Mouse (Mus musculus) midbrain, embryonic 16.5 days (tissue): ENCODE results near the gene Hamp. TPM values are rescaled to one million over a fixed set of nuclear protein-coding genes. Genes with fewer than 3 reads are reported as not detected.
A peak's percentile ranks its signal among the peaks of the same experiment; 100 is the strongest.
"Not testable (repeated sequence)": the region's sequence is repeated elsewhere in the genome, so short reads cannot be mapped to it uniquely, and the experiment has no call there.

ENCODE experiments used
- ATAC-seq: fragments of 200-750 bp; cut with Nextera tagmentation; 2 replicates; pipeline ENCODE4 v1.8.0; 2017; ENCODE audit warnings: moderate TSS enrichment
- H3K27ac ChIP-seq: fragments of 300-500 bp; sonication (generic); 2 replicates; pipeline ENCODE4 v1.5.1; 2014; ENCODE audit warnings: mild to moderate bottlenecking, low read length, mixed read lengths
- H3K27me3 ChIP-seq: fragments of 300-500 bp; sonication (generic); 2 replicates; pipeline ENCODE4 v1.6.1; 2014; ENCODE audit warnings: low read depth, low read length, mixed read lengths; ENCODE audit not compliant: control insufficient read depth, insufficient read depth
- H3K36me3 ChIP-seq: fragments of 300-500 bp; sonication (generic); 2 replicates; pipeline ENCODE4 v1.6.1; 2014; ENCODE audit warnings: mild to moderate bottlenecking, low read length, moderate library complexity, mixed read lengths; ENCODE audit not compliant: control insufficient read depth, insufficient read depth
- H3K4me1 ChIP-seq: fragments of 300-500 bp; sonication (generic); 2 replicates; pipeline ENCODE4 v1.6.1; 2014; ENCODE audit warnings: mild to moderate bottlenecking, low read length, mixed read lengths; ENCODE audit not compliant: control insufficient read depth, insufficient read depth
- H3K4me2 ChIP-seq: fragments of 300-500 bp; sonication (generic); 2 replicates; pipeline ENCODE4 v1.6.1; 2014; ENCODE audit warnings: mild to moderate bottlenecking, low read length, mixed read lengths
- H3K4me3 ChIP-seq: fragments of 300-500 bp; sonication (generic); 2 replicates; pipeline ENCODE4 v1.5.1; 2014; ENCODE audit warnings: low read depth, mild to moderate bottlenecking, low read length, moderate library complexity, mixed read lengths
- H3K9ac ChIP-seq: fragments of 300-500 bp; sonication (generic); 2 replicates; pipeline ENCODE4 v1.6.1; 2014; ENCODE audit warnings: low read depth, low read length, mixed read lengths
- H3K9me3 ChIP-seq: fragments of 300-500 bp; sonication (generic); replicated peaks from 2 replicates; pipeline ENCODE4 v1.6.1; 2014; ENCODE audit warnings: mild to moderate bottlenecking, low read length, mixed read lengths; ENCODE audit not compliant: control insufficient read depth, poor library complexity, severe bottlenecking
- WGBS: fragments of 180-500 bp; shearing (Covaris S2); extraction: QIAGEN DNeasy Blood & Tissue Kit; methylation state at CpG from one replicate; pipeline ENCODE4 v1.1.7; 2014; 5-methylcytosine and 5-hydroxymethylcytosine counted together
- polyA plus RNA-seq: library from polyadenylated mRNA; unstranded; fragments of >200 nt; fragmentation: Nextera tagmentation; extraction: Ambion mirVana; gene quantifications from 2 replicates; pipeline ENCODE4 v1.2.1, GENCODE M21; 2015

Gene Hamp
- polyA plus RNA-seq, 1 experiment from 2014 or later: not detected

- H3K36me3 ChIP-seq: no peaks in the 10 kb centered on the region
- H3K27me3 ChIP-seq: no peaks in the 10 kb centered on the region
- no peak for ATAC-seq
- H3K27ac ChIP-seq: no peak overlapping the region
- no peaks in the 10 kb centered on the region for H3K4me1 ChIP-seq
- no peaks in the 10 kb centered on the region for H3K9me3 ChIP-seq
- no peak overlapping the region for H3K9ac ChIP-seq
- no peak overlapping the region for H3K4me2 ChIP-seq
- no peak overlapping the region for H3K4me3 ChIP-seq
- WGBS: 69% methylated on average over 3 of the region's 3 CpGs
Observed at GRCm38 (mm10) chr7:30924071-30924470, 19.8 kb downstream of the Hamp start.

DNA sequence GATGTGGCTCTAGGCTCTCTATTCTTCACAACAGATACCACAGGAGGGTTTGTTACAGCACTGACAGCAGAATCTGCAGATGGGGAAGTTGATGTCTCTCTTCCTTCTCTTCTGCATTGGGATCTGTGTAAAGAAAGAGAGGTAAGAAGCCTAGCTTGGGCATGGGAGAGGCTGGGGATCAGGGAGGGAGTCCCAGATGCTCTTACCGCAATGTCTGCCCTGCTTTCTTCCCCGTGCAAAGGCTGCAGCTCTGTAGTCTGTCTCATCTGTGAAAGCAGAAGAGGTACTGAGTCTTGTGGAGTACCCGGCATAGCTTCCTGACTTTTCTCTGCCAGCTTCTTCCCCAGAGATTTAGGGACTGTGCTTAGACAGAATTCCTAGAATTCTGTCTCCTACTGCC lies 21.3 kb downstream of the Hamp start:
- not testable (repeated sequence) for H3K27ac ChIP-seq, H3K4me1 ChIP-seq, H3K4me3 ChIP-seq, H3K27me3 ChIP-seq, H3K9ac ChIP-seq, H3K36me3 ChIP-seq, ATAC-seq, H3K9me3 ChIP-seq, H3K4me2 ChIP-seq
- WGBS: 54% methylated on average over 3 of the region's 3 CpGs

DNA sequence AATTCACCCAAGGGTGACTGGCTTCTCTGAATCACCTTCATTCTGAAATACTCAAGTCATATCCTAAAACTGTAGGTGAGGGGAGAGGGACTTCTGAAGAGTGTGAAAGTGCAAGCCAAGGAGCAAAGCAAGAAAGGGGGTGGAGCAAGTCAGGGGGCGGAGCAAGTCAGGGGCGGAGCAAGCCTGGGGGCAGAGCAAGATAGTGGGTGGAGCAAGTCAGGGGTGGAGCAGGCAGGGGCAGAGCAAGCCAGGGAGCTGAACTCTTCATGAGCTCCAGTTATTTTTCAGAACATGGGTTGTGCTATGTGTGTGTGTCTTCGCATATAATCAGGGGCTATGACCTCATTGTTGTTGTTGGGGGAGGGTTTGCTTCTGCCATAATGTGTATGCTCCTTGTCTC lies 23.6 kb downstream of the Hamp start:
- no peak overlapping the region for H3K4me2 ChIP-seq
- H3K27me3 ChIP-seq: no peaks in the 10 kb centered on the region
- H3K9me3 ChIP-seq: no peaks in the 10 kb centered on the region
- no peak for ATAC-seq
- no peaks in the 10 kb centered on the region for H3K4me1 ChIP-seq
- WGBS: 80% methylated on average over 3 of the region's 3 CpGs
- no peak overlapping the region for H3K27ac ChIP-seq
- no peaks in the 10 kb centered on the region for H3K36me3 ChIP-seq
- no peak overlapping the region for H3K4me3 ChIP-seq
- no peak overlapping the region for H3K9ac ChIP-seq

DNA sequence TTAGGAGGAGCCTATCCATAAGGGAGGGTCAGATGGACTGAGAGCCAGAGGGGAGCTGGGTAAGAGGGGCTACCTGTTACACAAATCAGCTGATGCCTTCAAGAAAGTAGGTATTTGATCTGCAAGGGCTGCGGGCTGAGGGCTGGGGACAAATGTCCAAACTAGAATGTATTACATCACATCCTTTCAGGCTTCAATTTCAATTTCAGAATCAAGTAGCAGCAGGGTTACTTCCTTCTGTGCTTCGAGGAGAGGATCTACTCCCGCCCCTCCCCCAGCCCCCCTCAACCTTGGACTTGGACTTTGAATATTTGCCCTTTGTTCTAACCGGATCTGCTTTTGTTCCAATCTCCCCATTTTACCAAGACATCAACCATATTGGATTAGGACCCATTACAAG lies 26.6 kb downstream of the Hamp start:
- Histone ChIP-seq H3K36me3 (no peaks in the 10 kb centered on the region), H3K9ac (no peak overlapping the region), H3K9me3 (no peaks in the 10 kb centered on the region), H3K27ac (no peak overlapping the region), H3K27me3 (no peaks in the 10 kb centered on the region), H3K4me2 (no peak overlapping the region), H3K4me3 (no peak overlapping the region), H3K4me1 (no peaks in the 10 kb centered on the region)
- WGBS: 55% methylated on average over 4 of the region's 4 CpGs
- no peak for ATAC-seq

DNA sequence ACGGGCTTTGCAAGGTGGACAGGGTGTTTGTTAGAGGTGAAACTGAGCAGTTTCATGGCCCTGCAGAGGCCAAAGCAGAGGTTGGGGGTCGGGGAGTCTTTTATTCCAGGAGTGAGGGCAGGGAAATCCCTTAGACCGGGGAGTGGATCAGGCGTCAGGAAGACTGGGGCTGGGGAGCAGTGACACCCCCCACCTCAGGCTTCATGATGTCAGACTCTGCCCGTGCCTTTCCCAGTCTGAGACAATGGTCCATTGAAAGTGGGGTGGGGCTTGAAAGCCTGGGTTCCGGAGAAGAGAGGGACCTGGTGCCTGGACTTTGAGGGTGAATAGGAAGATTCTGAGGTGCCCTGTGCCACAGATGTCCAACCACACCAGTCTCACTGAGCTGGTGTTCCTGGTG lies 27.1 kb downstream of the Hamp start:
- no peak overlapping the region for H3K9ac ChIP-seq
- no peaks in the 10 kb centered on the region for H3K27me3 ChIP-seq
- no peaks in the 10 kb centered on the region for H3K36me3 ChIP-seq
- 18% methylated on average over 6 of the region's 6 CpGs for WGBS
- no peaks in the 10 kb centered on the region for H3K4me1 ChIP-seq
- H3K27ac ChIP-seq: no peak overlapping the region
- no peak overlapping the region for H3K4me3 ChIP-seq
- no peaks in the 10 kb centered on the region for H3K9me3 ChIP-seq
- no peak overlapping the region for H3K4me2 ChIP-seq
- ATAC-seq: no peak

GRCm38 (mm10) chr7:30914732-30915131 lies 29.1 kb downstream of the Hamp start, which contains the start of gene Mag:
Mag (minus strand) TSS chr7:30914873.
- H3K9me3 ChIP-seq: no peaks in the 10 kb centered on the region
- no peaks in the 10 kb centered on the region for H3K4me1 ChIP-seq
- no peaks in the 10 kb centered on the region for H3K27me3 ChIP-seq
- no peak within 1 kb of the TSS for H3K4me3 ChIP-seq
- ATAC-seq: no peak
- no peak within 1 kb of the TSS for H3K4me2 ChIP-seq
- no peaks in the 10 kb centered on the region for H3K36me3 ChIP-seq
- H3K27ac ChIP-seq: no peak within 1 kb of the TSS
- no peak within 1 kb of the TSS for H3K9ac ChIP-seq
- 79% methylated on average over 8 of the region's 8 CpGs for WGBS

DNA sequence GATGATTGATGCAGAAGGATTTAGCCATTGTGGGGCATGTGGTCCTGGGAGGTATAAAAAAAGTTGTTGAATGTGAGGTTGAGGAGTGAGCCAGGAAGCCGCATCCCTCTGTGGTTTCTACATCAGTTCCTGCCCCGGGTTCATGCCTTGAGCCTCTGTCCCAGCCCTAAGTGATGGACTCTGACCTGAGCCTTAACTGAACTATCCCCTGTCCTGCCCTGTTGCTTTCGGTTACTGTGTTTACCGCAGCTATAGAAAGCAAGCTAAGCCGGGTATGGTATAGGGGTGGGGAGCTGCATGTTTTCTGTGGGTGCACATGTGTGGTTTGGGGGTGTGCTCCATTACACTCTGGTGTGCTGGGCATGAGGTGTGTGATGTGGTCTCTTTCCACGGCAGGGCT lies 34.1 kb downstream of the Hamp start:
- no peak for ATAC-seq
- H3K4me3 ChIP-seq: no peak overlapping the region
- H3K27me3 ChIP-seq: peaks cover 6% of the 10 kb centered on the region
- H3K27ac ChIP-seq: no peak overlapping the region
- H3K9ac ChIP-seq: no peak overlapping the region
- peaks cover 4% of the 10 kb centered on the region; the same call in 1 of the 2 replicates for H3K4me1 ChIP-seq
- WGBS: 84% methylated on average over 6 of the region's 6 CpGs
- no peaks in the 10 kb centered on the region for H3K9me3 ChIP-seq
- no peak overlapping the region for H3K4me2 ChIP-seq
- H3K36me3 ChIP-seq: no peaks in the 10 kb centered on the region

- H3K4me1 ChIP-seq: peaks cover 4% of the 10 kb centered on the region; the same call in 1 of the 2 replicates
- peak overlapping the region; percentile 35 for H3K4me3 ChIP-seq
- peak overlapping the region; percentile 63 for H3K4me2 ChIP-seq
- no peak overlapping the region for H3K9ac ChIP-seq
- no peak overlapping the region for H3K27ac ChIP-seq
- H3K36me3 ChIP-seq: no peaks in the 10 kb centered on the region
- WGBS: 34% methylated on average over 17 of the region's 17 CpGs
- H3K9me3 ChIP-seq: no peaks in the 10 kb centered on the region
- no peak; the same call in none of the 2 replicates for ATAC-seq
- H3K27me3 ChIP-seq: peaks cover 6% of the 10 kb centered on the region
Observed at GRCm38 (mm10) chr7:30908992-30909431, 34.8 kb downstream of the Hamp start.

GRCm38 (mm10) chr7:30908277-30908991 lies 35.4 kb downstream of the Hamp start:
- Histone ChIP-seq H3K4me3 (peak overlapping the region; percentile 35), H3K9me3 (no peaks in the 10 kb centered on the region), H3K27ac (no peak overlapping the region), H3K27me3 (peaks cover 6% of the 10 kb centered on the region), H3K36me3 (no peaks in the 10 kb centered on the region), H3K4me1 (peaks cover 4% of the 10 kb centered on the region; the same call in 1 of the 2 replicates), H3K4me2 (peak overlapping the region; percentile 63), H3K9ac (peak overlapping the region; percentile 52; the same call in 1 of the 2 replicates)
- ATAC-seq: peak; percentile 68
- 2% methylated on average over 26 of the region's 26 CpGs for WGBS
